Mouse (Mus musculus): ENCODE data around the gene Vmn1r183. TPM values are rescaled to one million over a fixed set of nuclear protein-coding genes. Genes with fewer than 3 reads are reported as not detected.
A peak's percentile ranks its signal among the peaks of the same experiment; 100 is the strongest.
"Not testable (repeated sequence)": the region's sequence is repeated elsewhere in the genome, so short reads cannot be mapped to it uniquely, and the experiment has no call there.

The Vmn1r183 gene
- polyA plus RNA-seq (2016; fragmentation: Nextera tagmentation; extraction: Ambion mirVana): not detected in 2 replicates

DNA sequence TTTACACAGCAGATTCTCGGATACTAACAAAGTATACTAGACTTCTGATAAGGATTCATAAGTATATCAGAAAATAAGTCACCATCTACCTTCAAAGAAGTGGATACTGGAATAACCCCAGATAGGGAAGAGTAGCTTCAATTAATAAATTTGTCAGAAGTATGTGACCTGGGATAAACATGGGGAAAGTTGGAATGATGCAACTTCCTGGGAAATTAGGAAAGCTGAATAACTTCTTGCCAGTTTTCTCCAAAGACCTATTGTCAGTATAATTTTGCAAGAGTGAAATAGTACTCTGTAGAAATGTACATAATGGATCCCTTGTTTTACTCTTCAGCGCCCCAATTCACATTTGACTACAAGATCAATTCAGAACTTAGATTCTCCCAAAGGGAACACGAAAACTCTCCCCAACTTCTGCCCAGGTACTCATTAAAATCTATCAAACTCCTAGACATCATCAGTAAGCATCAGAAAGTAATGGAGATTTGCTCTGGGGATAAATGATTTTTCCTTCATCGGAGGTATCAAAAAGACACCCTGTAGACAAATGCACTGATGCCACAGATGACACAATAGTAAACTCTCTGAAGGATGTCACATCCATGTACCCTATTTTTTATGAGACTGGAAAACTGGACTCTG is at the start of gene Vmn1r183:
Gene Vmn1r183, plus strand, starts transcription at position 595 of the 645 bp plus-strand sequence.
- ATAC-seq (ENCODE audit: insufficient number of reproducible peaks, insufficient read depth, low FRiP score, low TSS enrichment, low read depth): no peak
- WGBS: 73% methylated on average over 4 of the region's 4 CpGs
- Histone ChIP-seq H3K4me2 (no peak within 1 kb of the TSS), H3K36me3 (no peaks in the 10 kb centered on the region), H3K27me3 (no peaks in the 10 kb centered on the region), H3K4me3 (replicated peaks) (no peak within 1 kb of the TSS), H3K27ac (no peak within 1 kb of the TSS), H3K4me1 (replicated peaks) (no peaks in the 10 kb centered on the region), H3K9me3 (no peaks in the 10 kb centered on the region; the same call in 1 of the 2 replicates), H3K9ac (replicated peaks) (no peak within 1 kb of the TSS)

DNA sequence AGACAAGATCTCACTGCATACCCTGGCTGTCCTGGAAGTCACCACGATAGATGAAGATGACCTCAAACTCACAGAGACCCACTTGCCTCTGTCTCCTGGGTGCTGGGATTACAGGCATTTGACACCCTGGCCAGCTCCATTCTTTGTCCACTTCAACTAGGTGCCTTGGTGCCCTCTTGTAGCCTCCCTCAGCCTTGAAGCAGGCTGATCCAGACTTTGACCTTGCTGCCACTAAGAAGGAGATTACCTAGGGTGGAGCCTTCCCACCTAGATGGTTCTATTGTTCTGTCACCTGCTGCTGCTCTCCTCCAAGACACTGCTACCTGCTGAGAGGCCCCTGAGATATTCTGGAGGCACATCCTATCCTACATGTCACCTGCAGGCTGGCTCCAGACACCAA is 21.4 kb downstream of the Vmn1r183 start:
- H3K27ac ChIP-seq; H3K9me3 ChIP-seq; H3K27me3 ChIP-seq; H3K4me1 ChIP-seq (replicated peaks); H3K9ac ChIP-seq (replicated peaks); H3K4me3 ChIP-seq (replicated peaks); H3K36me3 ChIP-seq; H3K4me2 ChIP-seq; ATAC-seq (ENCODE audit: insufficient number of reproducible peaks, insufficient read depth, low FRiP score, low TSS enrichment, low read depth): not testable (repeated sequence)
- WGBS: 25% methylated on average over 1 of the region's 1 CpGs

DNA sequence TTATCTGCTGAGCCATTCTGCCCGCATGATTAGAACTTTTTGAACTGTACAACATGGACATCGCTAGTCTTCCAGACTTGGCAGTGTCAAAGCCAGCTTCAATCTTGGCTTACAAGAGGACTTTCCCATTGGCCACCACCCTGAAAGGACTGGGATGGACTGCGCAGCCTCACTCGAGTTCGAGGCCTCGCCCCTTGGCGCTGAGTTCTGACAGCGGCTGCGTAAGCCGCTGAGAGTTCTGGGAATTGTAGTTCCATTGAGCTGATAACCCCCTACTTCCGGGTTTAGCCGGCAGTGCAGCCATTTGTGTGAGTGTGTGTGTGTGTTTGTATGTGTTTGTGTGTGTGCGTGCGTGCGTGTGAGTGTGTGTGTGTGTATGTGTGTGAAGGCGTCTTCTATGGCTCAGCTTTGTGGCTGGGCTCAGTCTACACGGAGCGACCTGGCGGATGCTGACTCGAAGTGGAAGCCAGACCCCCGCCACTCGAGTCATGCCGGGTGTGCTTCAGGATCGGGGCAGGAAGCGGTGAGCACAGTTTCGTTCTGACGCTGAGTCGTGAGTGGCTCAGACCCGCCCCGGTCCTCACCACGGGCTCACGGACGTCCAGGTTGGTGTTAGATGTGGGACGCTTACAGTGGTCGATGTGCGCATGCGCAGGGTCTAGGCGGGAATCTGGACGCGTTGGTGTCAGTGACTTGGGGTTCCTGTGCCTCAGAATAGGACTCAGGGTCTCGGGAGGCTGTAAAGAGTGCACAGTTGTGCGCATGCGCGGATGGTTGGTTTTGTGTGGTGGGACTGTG is 28.8 kb downstream of the Vmn1r183 start, which contains the start of gene Zfp180:
Gene Zfp180, plus strand, starts transcription at position 291 of the 798 bp plus-strand sequence.
- Histone ChIP-seq H3K9me3 (peaks cover 13% of the 10 kb centered on the region), H3K4me3 (replicated peaks) (peak within 1 kb of the TSS; percentile 56), H3K4me2 (peak within 1 kb of the TSS; percentile 72), H3K27ac (peak within 1 kb of the TSS; percentile 91), H3K27me3 (no peaks in the 10 kb centered on the region), H3K4me1 (replicated peaks) (peaks cover 11% of the 10 kb centered on the region), H3K9ac (replicated peaks) (peak within 1 kb of the TSS; percentile 57), H3K36me3 (peaks cover 26% of the 10 kb centered on the region)
- 15% methylated on average over 44 of the region's 44 CpGs for WGBS
- ATAC-seq (ENCODE audit: insufficient number of reproducible peaks, insufficient read depth, low FRiP score, low TSS enrichment, low read depth): peak; percentile 96

DNA sequence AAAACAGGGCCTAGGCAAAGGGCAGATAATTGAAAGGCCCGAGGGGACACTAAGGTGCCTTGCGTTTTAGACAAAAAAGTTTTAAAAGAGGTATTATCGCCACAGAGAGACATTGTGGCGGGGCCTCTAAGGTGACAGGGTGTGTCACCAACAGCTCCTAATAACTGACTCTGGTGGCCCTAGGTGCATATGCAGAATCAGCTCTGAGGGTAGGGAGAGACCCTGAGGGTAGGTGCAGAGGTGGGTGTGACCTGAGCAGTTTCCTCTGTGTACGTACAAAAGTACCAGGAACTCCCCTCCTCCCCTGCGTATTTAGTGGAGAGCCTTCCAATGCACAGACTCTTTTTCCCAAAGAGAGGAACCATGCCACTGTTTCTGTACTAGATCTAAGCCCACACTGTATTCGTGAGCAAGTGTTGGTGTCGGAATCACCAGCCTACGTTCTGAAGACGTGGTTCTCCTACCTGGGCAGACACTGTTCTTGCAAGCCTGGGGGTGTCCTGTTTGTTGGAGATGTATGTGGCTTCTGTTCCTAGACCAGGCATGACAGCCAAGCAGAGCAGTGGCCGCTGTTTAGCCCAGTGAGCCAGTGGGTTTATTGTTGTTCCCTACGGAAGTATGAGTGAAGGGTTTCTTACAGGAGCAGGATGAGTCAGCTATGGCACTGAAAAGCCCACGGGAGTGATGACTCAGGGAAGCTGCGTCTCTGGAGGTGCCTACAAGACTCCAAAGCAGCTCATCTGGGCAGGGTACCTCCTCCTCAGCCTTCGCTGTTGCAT is 29.6 kb downstream of the Vmn1r183 start:
- Histone ChIP-seq H3K9ac (replicated peaks) (peak overlapping the region; percentile 57), H3K27ac (peak overlapping the region; percentile 91), H3K4me1 (replicated peaks) (peaks cover 11% of the 10 kb centered on the region), H3K4me2 (peak overlapping the region; percentile 72), H3K9me3 (peaks cover 21% of the 10 kb centered on the region), H3K36me3 (peaks cover 34% of the 10 kb centered on the region), H3K27me3 (no peaks in the 10 kb centered on the region), H3K4me3 (replicated peaks) (peak overlapping the region; percentile 56)
- WGBS: 56% methylated on average over 15 of the region's 15 CpGs
- peak; percentile 28 for ATAC-seq (ENCODE audit: insufficient number of reproducible peaks, insufficient read depth, low FRiP score, low TSS enrichment, low read depth)

DNA sequence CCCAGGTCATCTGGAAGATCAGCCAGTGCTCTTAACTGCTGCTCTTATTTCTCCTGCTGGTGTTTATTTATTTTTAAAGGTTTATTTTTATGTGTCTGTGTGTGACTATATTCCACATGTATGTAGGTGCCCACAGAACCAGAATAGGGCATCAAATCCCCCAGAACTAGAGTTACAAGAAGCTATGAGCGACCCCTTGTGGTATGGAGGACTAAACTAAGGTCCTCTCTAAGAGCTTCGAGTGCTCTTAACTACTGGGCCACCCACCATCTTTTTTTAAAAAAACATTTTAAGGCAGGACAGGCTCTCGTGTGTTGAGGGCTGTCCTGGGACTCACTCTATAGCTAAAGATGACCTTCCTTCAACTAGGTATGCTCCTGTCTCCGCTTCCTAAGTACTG is 33.8 kb downstream of the Vmn1r183 start:
- Histone ChIP-seq H3K4me2 (no peak overlapping the region), H3K4me3 (replicated peaks) (no peak overlapping the region), H3K27ac (no peak overlapping the region), H3K9ac (replicated peaks) (no peak overlapping the region), H3K9me3 (peaks cover 29% of the 10 kb centered on the region), H3K27me3 (no peaks in the 10 kb centered on the region), H3K36me3 (peaks cover 56% of the 10 kb centered on the region), H3K4me1 (replicated peaks) (peaks cover 9% of the 10 kb centered on the region)
- WGBS: 95% methylated on average over 4 of the region's 4 CpGs
- no peak for ATAC-seq (ENCODE audit: insufficient number of reproducible peaks, insufficient read depth, low FRiP score, low TSS enrichment, low read depth)

DNA sequence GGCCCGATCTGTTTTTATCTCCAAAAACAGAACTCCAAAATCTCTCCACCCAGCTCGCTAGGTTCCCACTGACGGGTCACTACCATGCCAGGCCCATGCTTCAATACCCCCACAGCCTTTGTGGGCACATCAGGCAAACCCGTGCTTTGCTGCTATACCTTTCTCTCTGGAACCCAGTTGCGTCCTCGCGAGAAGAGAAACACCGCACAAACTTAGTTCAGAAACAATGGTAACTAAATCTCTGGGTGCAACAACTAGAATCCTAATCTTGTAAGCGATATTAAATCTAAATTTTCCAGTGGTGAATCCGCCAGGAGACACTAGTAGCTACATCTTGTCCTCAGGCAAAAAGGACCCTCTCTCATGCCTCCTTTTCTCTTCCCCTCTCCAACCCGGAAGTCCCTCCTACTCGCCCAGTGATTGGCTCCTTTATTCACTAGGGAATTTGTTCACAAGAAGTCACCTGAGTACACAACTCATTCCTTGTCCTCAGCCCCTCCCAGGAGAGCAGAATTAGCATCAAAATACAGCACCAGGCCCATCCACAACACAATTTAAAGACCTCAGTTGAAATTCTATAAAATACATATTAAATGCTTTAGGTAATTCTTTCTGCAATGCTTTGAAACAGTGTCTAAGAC is 34.6 kb downstream of the Vmn1r183 start:
- Histone ChIP-seq H3K4me3 (replicated peaks) (no peak overlapping the region), H3K9me3 (peaks cover 31% of the 10 kb centered on the region), H3K27ac (no peak overlapping the region), H3K9ac (replicated peaks) (no peak overlapping the region), H3K4me1 (replicated peaks) (peaks cover 8% of the 10 kb centered on the region), H3K36me3 (peaks cover 58% of the 10 kb centered on the region), H3K4me2 (no peak overlapping the region), H3K27me3 (no peaks in the 10 kb centered on the region)
- WGBS: 93% methylated on average over 12 of the region's 12 CpGs
- no peak for ATAC-seq (ENCODE audit: insufficient number of reproducible peaks, insufficient read depth, low FRiP score, low TSS enrichment, low read depth)

DNA sequence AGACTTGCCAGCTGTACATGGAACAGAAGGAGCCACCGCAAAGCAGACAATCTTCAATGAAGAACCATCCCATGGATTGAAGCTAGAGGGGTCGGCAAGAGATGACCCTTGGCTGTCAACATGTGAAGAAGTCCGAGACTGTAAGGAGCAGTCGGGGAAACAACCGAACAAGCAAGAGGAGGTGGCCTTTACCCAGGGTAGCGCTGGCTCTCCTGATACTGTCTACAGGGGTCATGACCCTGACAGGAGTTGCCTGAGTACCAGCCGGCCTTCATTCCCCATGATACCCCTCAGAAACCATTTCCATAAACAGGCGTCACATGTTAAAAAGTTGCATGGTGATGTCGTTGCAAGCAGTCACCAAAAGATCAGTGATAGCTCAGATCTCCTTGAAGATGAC is 51.3 kb downstream of the Vmn1r183 start:
- ATAC-seq (ENCODE audit: insufficient number of reproducible peaks, insufficient read depth, low FRiP score, low TSS enrichment, low read depth): no peak
- Histone ChIP-seq H3K36me3 (peaks cover 100% of the 10 kb centered on the region), H3K9me3 (peaks cover 96% of the 10 kb centered on the region), H3K27ac (no peak overlapping the region), H3K4me2 (no peak overlapping the region), H3K4me1 (replicated peaks) (no peaks in the 10 kb centered on the region), H3K9ac (replicated peaks) (no peak overlapping the region), H3K4me3 (replicated peaks) (no peak overlapping the region), H3K27me3 (no peaks in the 10 kb centered on the region)
- WGBS: 95% methylated on average over 9 of the region's 9 CpGs

DNA sequence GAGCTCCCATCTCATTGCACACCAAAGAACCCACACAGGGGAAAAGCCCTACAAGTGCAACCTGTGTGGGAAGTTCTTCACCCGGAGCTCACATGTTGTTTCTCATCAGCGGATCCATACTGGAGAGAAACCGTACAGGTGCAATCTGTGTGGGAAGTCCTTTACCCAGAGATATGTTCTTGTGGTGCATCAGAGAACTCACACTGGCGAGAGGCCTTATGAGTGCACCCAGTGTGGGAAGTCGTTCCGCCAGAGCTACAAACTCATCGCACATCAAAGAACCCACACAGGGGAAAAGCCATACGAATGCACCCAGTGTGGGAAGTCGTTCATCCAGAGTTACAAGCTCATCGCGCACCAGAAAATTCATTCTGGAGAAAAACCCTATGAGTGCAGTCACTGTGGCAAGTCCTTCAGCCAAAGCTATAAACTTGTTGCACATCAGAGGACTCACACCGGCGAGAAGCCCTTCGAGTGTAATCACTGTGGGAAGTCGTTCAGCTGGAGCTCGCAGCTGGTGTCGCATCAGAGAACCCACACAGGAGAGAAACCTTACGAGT is 52.2 kb downstream of the Vmn1r183 start:
- 95% methylated on average over 18 of the region's 18 CpGs for WGBS
- Histone ChIP-seq H3K4me2 (no peak overlapping the region), H3K27me3 (no peaks in the 10 kb centered on the region), H3K36me3 (peaks cover 96% of the 10 kb centered on the region), H3K9ac (replicated peaks) (no peak overlapping the region), H3K9me3 (peaks cover 97% of the 10 kb centered on the region), H3K27ac (no peak overlapping the region), H3K4me1 (replicated peaks) (no peaks in the 10 kb centered on the region), H3K4me3 (replicated peaks) (no peak overlapping the region)
- ATAC-seq (ENCODE audit: insufficient number of reproducible peaks, insufficient read depth, low FRiP score, low TSS enrichment, low read depth): no peak

DNA sequence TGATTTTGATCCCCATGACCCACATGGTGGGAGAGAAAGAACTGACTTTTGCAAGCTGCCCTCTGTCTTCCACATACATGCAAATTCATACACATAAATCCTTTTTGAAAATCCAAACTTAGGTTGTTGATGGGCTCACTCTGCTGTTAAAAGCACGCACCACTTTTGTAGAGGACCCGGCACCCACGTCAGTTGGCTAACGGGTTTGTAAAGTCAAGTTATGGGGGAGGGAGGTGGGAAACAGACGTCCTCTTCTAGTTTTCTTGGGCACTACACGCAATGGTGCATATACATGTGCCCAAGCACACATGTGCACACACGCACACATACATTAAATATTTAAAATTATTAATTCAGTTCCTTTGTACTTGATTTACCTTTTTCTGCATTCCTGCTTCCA is 57.8 kb downstream of the Vmn1r183 start:
- Histone ChIP-seq H3K27me3 (no peaks in the 10 kb centered on the region), H3K4me2 (no peak overlapping the region), H3K27ac (no peak overlapping the region), H3K9me3 (peaks cover 42% of the 10 kb centered on the region), H3K4me1 (replicated peaks) (no peaks in the 10 kb centered on the region; the same call in 1 of the 2 replicates), H3K9ac (replicated peaks) (no peak overlapping the region), H3K4me3 (replicated peaks) (no peak overlapping the region), H3K36me3 (peaks cover 40% of the 10 kb centered on the region)
- no peak for ATAC-seq (ENCODE audit: insufficient number of reproducible peaks, insufficient read depth, low FRiP score, low TSS enrichment, low read depth)
- WGBS: 94% methylated on average over 7 of the region's 7 CpGs

DNA sequence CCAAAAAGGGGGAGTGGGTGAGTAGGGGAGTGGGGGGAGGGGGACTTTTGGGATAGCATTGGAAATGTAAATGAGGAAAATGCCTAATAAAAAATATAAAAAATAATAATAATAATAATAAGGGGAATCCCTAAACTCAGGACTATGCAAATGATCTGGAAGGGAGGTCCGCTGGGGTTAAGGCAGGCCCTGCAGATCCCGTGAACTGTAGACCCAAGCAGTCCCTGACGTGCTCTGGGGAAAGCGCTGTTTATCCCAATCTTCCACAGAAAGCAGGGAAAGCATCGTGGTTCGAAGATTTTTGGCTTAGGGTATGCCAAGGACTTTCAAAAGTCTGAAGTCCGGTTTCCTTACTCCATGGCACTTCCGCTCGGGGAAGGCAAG is 58.7 kb downstream of the Vmn1r183 start:
- H3K9me3 ChIP-seq: peaks cover 33% of the 10 kb centered on the region
- H3K4me2 ChIP-seq: peak overlapping the region; percentile 73
- peaks cover 31% of the 10 kb centered on the region for H3K36me3 ChIP-seq
- ATAC-seq (ENCODE audit: insufficient number of reproducible peaks, insufficient read depth, low FRiP score, low TSS enrichment, low read depth): peak; percentile 76
- peak overlapping the region; percentile 65 for H3K9ac ChIP-seq (replicated peaks)
- 5% methylated on average over 9 of the region's 9 CpGs for WGBS
- H3K4me1 ChIP-seq (replicated peaks): no peaks in the 10 kb centered on the region; the same call in 1 of the 2 replicates
- H3K27ac ChIP-seq: no peak overlapping the region; the same call in 1 of the 2 replicates
- H3K4me3 ChIP-seq (replicated peaks): peak overlapping the region; percentile 63
- no peaks in the 10 kb centered on the region for H3K27me3 ChIP-seq

All from limb, embryonic 12.5 days (tissue).